Mouse (Mus musculus) stomach, embryonic 14.5 days (tissue): ENCODE results near the gene Tubg1. TPM values are rescaled to one million over a fixed set of nuclear protein-coding genes. Genes with fewer than 3 reads are reported as not detected.

Experiments used
- ATAC-seq: fragments of 200-750 bp; cut with Nextera tagmentation; 2 replicates; pipeline ENCODE4 v1.8.0; 2017; ENCODE audit warnings: low read depth, moderate TSS enrichment; ENCODE audit not compliant: insufficient number of reproducible peaks, insufficient read depth, low FRiP score
- H3K27ac ChIP-seq: fragments of 300-500 bp; sonication (generic); 2 replicates; pipeline ENCODE4 v1.5.1; 2014; ENCODE audit warnings: mild to moderate bottlenecking, low read length, moderate library complexity, mixed read lengths
- H3K27me3 ChIP-seq: fragments of 300-500 bp; sonication (generic); 2 replicates; pipeline ENCODE4 v1.6.1; 2014; ENCODE audit warnings: low read length, control low read depth, mixed read lengths; ENCODE audit not compliant: control insufficient read depth, insufficient read depth
- H3K36me3 ChIP-seq: fragments of 300-500 bp; sonication (generic); 2 replicates; pipeline ENCODE4 v1.6.1; 2014; ENCODE audit warnings: mild to moderate bottlenecking, control low read depth, low read length, moderate library complexity, mixed read lengths; ENCODE audit not compliant: control insufficient read depth, insufficient read depth
- H3K4me1 ChIP-seq: fragments of 300-500 bp; sonication (generic); 2 replicates; pipeline ENCODE4 v1.6.1; 2014; ENCODE audit warnings: low read length, control low read depth, mixed read lengths; ENCODE audit not compliant: control insufficient read depth, insufficient read depth
- H3K4me2 ChIP-seq: fragments of 300-500 bp; sonication (generic); replicated peaks from 2 replicates; pipeline ENCODE4 v1.6.1; 2014; ENCODE audit warnings: low read depth, low read length, control low read depth
- H3K4me3 ChIP-seq: fragments of 300-500 bp; sonication (generic); 2 replicates; pipeline ENCODE4 v1.5.1; 2014; ENCODE audit warnings: low read depth, low read length, control low read depth
- H3K9ac ChIP-seq: fragments of 300-500 bp; sonication (generic); replicated peaks from 2 replicates; pipeline ENCODE4 v1.6.1; 2014; ENCODE audit warnings: low read depth, mild to moderate bottlenecking, control low read depth, low read length, moderate library complexity, mixed read lengths
- H3K9me3 ChIP-seq: fragments of 300-500 bp; sonication (generic); 2 replicates; pipeline ENCODE4 v1.6.1; 2016; ENCODE audit warnings: low read depth, low read length, control low read depth; ENCODE audit not compliant: control insufficient read depth
- WGBS: fragments of 180-500 bp; shearing (Covaris S2); extraction: QIAGEN DNeasy Blood & Tissue Kit; methylation state at CpG from one replicate; pipeline ENCODE4 v1.1.7; 2014; 5-methylcytosine and 5-hydroxymethylcytosine counted together
- polyA plus RNA-seq: library from polyadenylated mRNA; unstranded; fragments of >200 nt; fragmentation: Nextera tagmentation; extraction: Ambion mirVana; gene quantifications from 2 replicates; pipeline ENCODE4 v1.2.1, GENCODE M21; 2014

Tubg1 gene
- polyA plus RNA-seq, 1 experiment from 2014 or later = 70.5 TPM

- H3K27me3 ChIP-seq = no peaks in the 10 kb centered on the region
- peak overlapping the region; percentile 30 for H3K4me2 ChIP-seq
- H3K4me1 ChIP-seq = peaks cover 3% of the 10 kb centered on the region; the same call in 1 of the 2 replicates
- ATAC-seq = peak; percentile 64
- peak overlapping the region; percentile 22; the same call in 1 of the 2 replicates for H3K27ac ChIP-seq
- no peaks in the 10 kb centered on the region for H3K36me3 ChIP-seq
- H3K4me3 ChIP-seq = 0 out of 2 replicates have a peak overlapping the region, but pooled peaks have one; percentile 1
- H3K9ac ChIP-seq = no peak overlapping the region
- WGBS = 15% methylated on average over 15 of the region's 15 CpGs
- no peaks in the 10 kb centered on the region for H3K9me3 ChIP-seq
Observed at GRCm38 (mm10) chr11:101138536-101139181, 18.9 kb downstream of the Tubg1 start.

DNA sequence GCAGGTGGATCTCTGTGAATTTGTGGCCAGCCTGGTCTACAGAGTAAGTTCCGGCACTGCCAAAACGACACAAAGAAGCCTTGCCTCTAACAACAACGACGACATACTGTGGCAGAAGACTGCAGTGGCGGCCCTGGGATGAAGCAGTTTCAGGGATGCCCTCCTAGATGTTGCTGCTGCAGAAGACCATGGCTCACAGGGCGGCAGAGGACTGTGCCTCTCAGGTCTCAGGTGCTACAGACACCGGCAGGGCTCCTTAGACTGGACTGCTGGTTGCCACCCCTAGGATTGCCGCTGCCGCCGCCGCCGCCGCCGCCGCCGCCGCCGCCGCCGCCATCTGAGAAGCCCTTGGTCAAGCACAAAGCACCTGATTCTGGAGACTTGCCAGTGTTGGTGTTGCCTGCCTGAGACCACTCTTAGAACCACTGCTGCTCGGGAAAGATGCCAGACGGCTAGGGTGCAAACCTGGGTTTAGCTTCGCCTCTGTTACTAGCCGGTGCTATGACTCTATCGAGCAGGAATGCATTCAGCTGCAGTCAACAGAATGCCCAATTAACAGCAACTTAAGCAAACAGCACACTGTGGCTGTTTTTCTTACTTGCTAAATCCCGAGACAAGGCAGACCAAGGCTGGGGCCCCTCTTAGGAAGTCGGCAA lies 20.6 kb downstream of the Tubg1 start:
- ATAC-seq = no peak; the same call in 1 of the 2 replicates
- no peak overlapping the region for H3K27ac ChIP-seq

GRCm38 (mm10) chr11:101141088-101141487 lies 21.4 kb downstream of the Tubg1 start:
- no peak overlapping the region for H3K9ac ChIP-seq
- H3K36me3 ChIP-seq = no peaks in the 10 kb centered on the region
- no peak for ATAC-seq
- H3K4me2 ChIP-seq = no peak overlapping the region
- WGBS = 86% methylated on average over 8 of the region's 8 CpGs
- no peak overlapping the region for H3K4me3 ChIP-seq
- no peaks in the 10 kb centered on the region for H3K9me3 ChIP-seq
- H3K4me1 ChIP-seq = peaks cover 3% of the 10 kb centered on the region; the same call in 1 of the 2 replicates
- H3K27ac ChIP-seq = no peak overlapping the region
- H3K27me3 ChIP-seq = no peaks in the 10 kb centered on the region

More for the DNA sequence above, 20.6 kb downstream of the Tubg1 start:
- H3K4me1 ChIP-seq = peaks cover 3% of the 10 kb centered on the region; the same call in 1 of the 2 replicates
- H3K9me3 ChIP-seq = no peaks in the 10 kb centered on the region
- no peaks in the 10 kb centered on the region for H3K27me3 ChIP-seq
- H3K9ac ChIP-seq = no peak overlapping the region; the same call in 1 of the 2 replicates
- H3K4me2 ChIP-seq = peak overlapping the region; percentile 29
- WGBS = 33% methylated on average over 27 of the region's 27 CpGs
- peak overlapping the region; percentile 18; the same call in 1 of the 2 replicates for H3K4me3 ChIP-seq
- no peaks in the 10 kb centered on the region for H3K36me3 ChIP-seq

- H3K36me3 ChIP-seq = no peaks in the 10 kb centered on the region
- no peak overlapping the region for H3K4me2 ChIP-seq
- H3K9ac ChIP-seq = no peak overlapping the region
- no peak overlapping the region for H3K4me3 ChIP-seq
- WGBS = 84% methylated on average over 10 of the region's 10 CpGs
- H3K9me3 ChIP-seq = no peaks in the 10 kb centered on the region
- peaks cover 3% of the 10 kb centered on the region; the same call in 1 of the 2 replicates for H3K4me1 ChIP-seq
- ATAC-seq = no peak
- no peak overlapping the region for H3K27ac ChIP-seq
- no peaks in the 10 kb centered on the region for H3K27me3 ChIP-seq
Observed at GRCm38 (mm10) chr11:101142215-101142967, 22.7 kb downstream of the Tubg1 start.

GRCm38 (mm10) chr11:101143338-101144225 lies 23.8 kb downstream of the Tubg1 start:
- WGBS = 18% methylated on average over 17 of the region's 19 CpGs
- no peaks in the 10 kb centered on the region for H3K27me3 ChIP-seq
- H3K4me2 ChIP-seq = peak overlapping the region; percentile 44
- no peak overlapping the region for H3K27ac ChIP-seq
- H3K9ac ChIP-seq = no peak overlapping the region
- no peak for ATAC-seq
- H3K4me1 ChIP-seq = peaks cover 6% of the 10 kb centered on the region
- H3K9me3 ChIP-seq = no peaks in the 10 kb centered on the region
- H3K4me3 ChIP-seq = 0 out of 2 replicates have a peak overlapping the region, but pooled peaks have one; percentile 7
- H3K36me3 ChIP-seq = no peaks in the 10 kb centered on the region

GRCm38 (mm10) chr11:101146377-101146776 lies 26.6 kb downstream of the Tubg1 start:
- H3K4me1 ChIP-seq = peaks cover 18% of the 10 kb centered on the region
- no peaks in the 10 kb centered on the region for H3K36me3 ChIP-seq
- no peak for ATAC-seq
- no peak overlapping the region for H3K4me3 ChIP-seq
- H3K27ac ChIP-seq = no peak overlapping the region
- WGBS = 36% methylated on average over 10 of the region's 10 CpGs
- H3K9me3 ChIP-seq = no peaks in the 10 kb centered on the region
- no peaks in the 10 kb centered on the region for H3K27me3 ChIP-seq
- H3K9ac ChIP-seq = no peak overlapping the region
- no peak overlapping the region for H3K4me2 ChIP-seq

- peaks cover 18% of the 10 kb centered on the region for H3K4me1 ChIP-seq
- H3K4me3 ChIP-seq = no peak overlapping the region
- no peak overlapping the region for H3K9ac ChIP-seq
- H3K27me3 ChIP-seq = no peaks in the 10 kb centered on the region
- 53% methylated on average over 10 of the region's 10 CpGs for WGBS
- no peak for ATAC-seq
- H3K9me3 ChIP-seq = no peaks in the 10 kb centered on the region
- peak overlapping the region; percentile 86 for H3K27ac ChIP-seq
- peak overlapping the region; percentile 6; the same call in 1 of the 2 replicates for H3K4me2 ChIP-seq
- H3K36me3 ChIP-seq = no peaks in the 10 kb centered on the region
Observed at GRCm38 (mm10) chr11:101148751-101149150, 29.0 kb downstream of the Tubg1 start.
